Mouse (Mus musculus) testis, adult 2 months (tissue): Measurements from ENCODE around the gene A430033K04Rik.

Source experiments
- CTCF ChIP-seq: fragments of 200-500 bp; IDR thresholded peaks from 2 replicates; pipeline ENCODE4 v1.5.1; 2012; ENCODE audit warnings: low read depth, mild to moderate bottlenecking, inconsistent platforms, low read length, moderate library complexity; ENCODE audit not compliant: control insufficient read depth, insufficient read depth, insufficient replicate concordance
- POLR2A ChIP-seq: fragments of 200-500 bp; IDR thresholded peaks from 2 replicates; pipeline ENCODE4 v1.6.1; 2012; ENCODE audit warnings: low read depth, mild to moderate bottlenecking, inconsistent platforms, low read length, moderate library complexity; ENCODE audit not compliant: control insufficient read depth

- TF ChIP-seq POLR2A, result no peak
- TF ChIP-seq CTCF, result no peak
Observed at GRCm38 (mm10) chr5:138620836-138621235, 1.8 kb upstream of the A430033K04Rik start.
